Mouse (Mus musculus): ENCODE results near the gene Lmx1a.

- TF ChIP-seq CTCF (IDR thresholded peaks at IDR 0.05; ENCODE audit: low read depth, low read length) (no peak), POLR2A (IDR thresholded peaks at IDR 0.05; ENCODE audit: insufficient read depth, low read length) (no peak), EP300 (IDR thresholded peaks at IDR 0.05; ENCODE audit: insufficient read depth, low read depth, low read length) (no peak)
Observed at GRCm38 (mm10) chr1:167695910-167696459, 6.9 kb downstream of the Lmx1a start.

All from ES-Bruce4 (cell line).